Mouse (Mus musculus): Measurements from ENCODE around the gene Lrp2. TPM values are rescaled to one million over a fixed set of nuclear protein-coding genes. Genes with fewer than 3 reads are reported as not detected.

Gene Lrp2
- total and polyA plus RNA-seq, 3 experiments = 0.01 TPM; not detected in 2

GRCm38 (mm10) chr2:69463609-69464008, 122.3 kb downstream of the Lrp2 start:
- no peaks in the 10 kb centered on the region for H3K79me2 ChIP-seq (ENCODE audit: control insufficient read depth, insufficient read depth, low read length, poor library complexity)
- TF ChIP-seq HCFC1 (IDR thresholded peaks at IDR 0.05; ENCODE audit: low read depth, low read length) = no peak
- no peak for TF ChIP-seq GABPA (IDR thresholded peaks at IDR 0.05; ENCODE audit: low read depth, low read length)
- TF ChIP-seq BHLHE40 (IDR thresholded peaks at IDR 0.05; ENCODE audit: borderline replicate concordance, low read depth, low read length) = no peak
- no peak for TF ChIP-seq CHD1 (IDR thresholded peaks at IDR 0.05; ENCODE audit: low read depth, low read length)
- TF ChIP-seq TBP (IDR thresholded peaks at IDR 0.05; ENCODE audit: low read depth, low read length) = no peak
- TF ChIP-seq MEF2A (IDR thresholded peaks at IDR 0.05; ENCODE audit: extremely low read depth, insufficient replicate concordance, low read depth, low read length, poor library complexity, severe bottlenecking) = no peak
- no peak for TF ChIP-seq MAZ (IDR thresholded peaks at IDR 0.05; ENCODE audit: low read depth, low read length)
- TF ChIP-seq CTCF (IDR thresholded peaks at IDR 0.05 in 2 of 3, conservative IDR thresholded peaks at IDR 0.05 in 1 of 3; ENCODE audit: control insufficient read depth in 1 of 3, insufficient read depth in 1 of 3, low read depth in 2 of 3, low read length in 3 of 3, poor library complexity in 1 of 3, severe bottlenecking in 1 of 3) = no peak
- no peak for TF ChIP-seq EP300 (IDR thresholded peaks at IDR 0.05; ENCODE audit: low read depth in 1 of 2, low read length in 2 of 2)
- TF ChIP-seq KAT2A (conservative IDR thresholded peaks at IDR 0.05; ENCODE audit: low read depth, low read length) = no peak
- H3K4me1 ChIP-seq (ENCODE audit: control insufficient read depth in 1 of 2, insufficient read depth in 2 of 2, low read length in 2 of 2) = no peaks in the 10 kb centered on the region
- no peaks in the 10 kb centered on the region for H3K9me3 ChIP-seq (replicated peaks; ENCODE audit: insufficient read depth, low read length)
- no peaks in the 10 kb centered on the region for H3K27me3 ChIP-seq (ENCODE audit: control insufficient read depth in 1 of 2, insufficient read depth in 2 of 2, low read length in 2 of 2)
- DNase-seq (ENCODE audit: low read depth, low spot score) = no peak
- H3K9ac ChIP-seq (ENCODE audit: control insufficient read depth, low read depth, low read length, poor library complexity, severe bottlenecking) = no peak overlapping the region
- H3K27ac ChIP-seq (ENCODE audit: control insufficient read depth, low read depth, low read length) = no peak overlapping the region
- H3K4me3 ChIP-seq (ENCODE audit: control insufficient read depth in 1 of 2, insufficient read depth in 1 of 2, low read depth in 2 of 2, low read length in 2 of 2) = no peak overlapping the region
- no peaks in the 10 kb centered on the region for H3K36me3 ChIP-seq (ENCODE audit: control insufficient read depth in 1 of 2, insufficient read depth in 2 of 2, low read length in 2 of 2)

DNA sequence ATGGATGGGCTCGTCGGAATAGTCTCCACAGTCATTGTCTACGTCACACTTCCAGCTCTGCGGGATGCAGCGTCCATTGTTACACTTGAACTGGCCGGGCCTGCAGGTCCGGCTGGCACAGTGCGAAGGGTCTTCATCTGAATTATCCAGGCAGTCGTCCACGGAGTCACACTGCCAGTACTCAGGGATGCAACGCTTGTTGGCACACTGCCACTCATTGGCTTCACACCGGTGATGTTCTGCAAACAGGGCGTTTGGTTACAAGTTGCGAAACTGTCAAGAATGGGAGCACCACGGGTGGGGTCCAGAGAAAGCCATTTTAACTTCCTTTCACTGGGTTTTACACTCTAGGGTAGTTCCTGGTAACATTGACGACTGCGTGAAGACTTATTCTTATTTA, 126.4 kb downstream of the Lrp2 start:
- Histone ChIP-seq H3K36me3 (ENCODE audit: control insufficient read depth in 1 of 2, insufficient read depth in 2 of 2, low read length in 2 of 2) (no peaks in the 10 kb centered on the region), H3K4me1 (ENCODE audit: control insufficient read depth in 1 of 2, insufficient read depth in 2 of 2, low read length in 2 of 2) (no peaks in the 10 kb centered on the region), H3K27ac (ENCODE audit: control insufficient read depth, low read depth, low read length) (no peak overlapping the region), H3K27me3 (ENCODE audit: control insufficient read depth in 1 of 2, insufficient read depth in 2 of 2, low read length in 2 of 2) (no peaks in the 10 kb centered on the region), H3K79me2 (ENCODE audit: control insufficient read depth, insufficient read depth, low read length, poor library complexity) (no peaks in the 10 kb centered on the region), H3K9ac (ENCODE audit: control insufficient read depth, low read depth, low read length, poor library complexity, severe bottlenecking) (no peak overlapping the region), H3K4me3 (ENCODE audit: control insufficient read depth in 1 of 2, insufficient read depth in 1 of 2, low read depth in 2 of 2, low read length in 2 of 2) (no peak overlapping the region), H3K9me3 (replicated peaks; ENCODE audit: insufficient read depth, low read length) (no peaks in the 10 kb centered on the region)
- no peak for TF ChIP-seq MAFK (IDR thresholded peaks at IDR 0.05; ENCODE audit: borderline replicate concordance, low read depth, low read length)
- no peak for TF ChIP-seq USF1 (IDR thresholded peaks at IDR 0.05; ENCODE audit: low read depth, low read length)
- TF ChIP-seq TCF12 (IDR thresholded peaks at IDR 0.05; ENCODE audit: low read depth, low read length) = no peak
- TF ChIP-seq RAD21 (IDR thresholded peaks at IDR 0.05; ENCODE audit: low read depth, low read length) = no peak
- TF ChIP-seq POLR2AphosphoS5 (IDR thresholded peaks at IDR 0.05; ENCODE audit: borderline replicate concordance, low read depth, low read length) = no peak
- no peak for TF ChIP-seq HCFC1 (IDR thresholded peaks at IDR 0.05; ENCODE audit: low read depth, low read length)
- no peak for TF ChIP-seq KAT2A (conservative IDR thresholded peaks at IDR 0.05; ENCODE audit: low read depth, low read length)
- TF ChIP-seq NELFE (IDR thresholded peaks at IDR 0.05; ENCODE audit: low read depth, low read length) = no peak
- no peak for TF ChIP-seq ZC3H11A (IDR thresholded peaks at IDR 0.05; ENCODE audit: low read depth, low read length)
- no peak for TF ChIP-seq MXI1 (IDR thresholded peaks at IDR 0.05; ENCODE audit: low read depth, low read length)
- DNase-seq (ENCODE audit: low read depth, low spot score) = no peak

All from MEL (cell line).